In genomic region chr9:120149222-120149828, GRCm38 (mm10) we compare ENCODE assay signal across 18 mouse cellular contexts. TPM values are rescaled to one million over a fixed set of nuclear protein-coding genes. Genes with fewer than 3 reads are reported as not detected.
DNase-seq lines count a peak whose midpoint lies in the region; ATAC-seq and TF ChIP-seq lines count a peak whose summit lies in the region.
"Had no signal": no experiment of that assay in that cellular context is flagged by ENCODE, and none has a peak within 500 bp of the region (broad histone marks: within the 10 kb centered on the region; RNA-seq: fewer than 3 reads in every experiment).

Gene Mobp (plus strand): TSS chr9:120149707.

- 0 out of 2 replicates have a peak within 1 kb of the TSS, but pooled peaks have one; percentile 17 for H3K4me3 ChIP-seq in cortical plate, adult 2 months (ENCODE audit: insufficient read depth, low read length)
- no peak within 1 kb of the TSS for H3K4me3 ChIP-seq in hindbrain, embryonic 16.5 days (ENCODE audit: low read length)
- no peak within 1 kb of the TSS for H3K4me3 ChIP-seq in gastrocnemius, adult 2 months
- H3K4me3 ChIP-seq: embryonic facial prominence, embryonic 12.5 days; hindbrain, embryonic 15.5 days; kidney, embryonic 15.5 days; limb, embryonic 15.5 days had no signal

- TF ChIP-seq CTCF in cortical plate, adult 2 months (IDR thresholded peaks at IDR 0.05; ENCODE audit: extremely low read depth, insufficient read depth, low read length): no peak
- TF ChIP-seq CTCF in gastrocnemius, adult 2 months (IDR thresholded peaks at IDR 0.05): no peak

- no peak for DNase-seq in frontal cortex, postnatal 14 days (ENCODE audit: low spot score in 2 of 2)
- peak; percentile 92 for DNase-seq in ES-CJ7 (ENCODE audit: low read depth, low spot score)
- no peak for DNase-seq in left cerebral cortex, adult 8-10 months (ENCODE audit: low spot score in 2 of 2)
- DNase-seq in urinary bladder, postnatal 25 days (ENCODE audit: low spot score): no peak
- no peak for DNase-seq in gastrocnemius, adult 2 months
- DNase-seq: cerebellum, adult 18-20 months had no signal

- intact Hi-C loops in gastrocnemius, adult 2 months (cut with DNase I): no loop called here

- no peak within 1 kb of the TSS for H3K4me2 ChIP-seq in hindbrain, embryonic 16.5 days (ENCODE audit: low read length)
- H3K4me2 ChIP-seq: embryonic facial prominence, embryonic 12.5 days; hindbrain, embryonic 15.5 days; kidney, embryonic 15.5 days; limb, embryonic 15.5 days had no signal

- peak; percentile 48; the same call in 1 of the 2 replicates for TF ChIP-seq POLR2A in cortical plate, adult 2 months (IDR thresholded peaks at IDR 0.05; ENCODE audit: extremely low read depth, insufficient read depth, low read length)

- H3K27ac ChIP-seq in cortical plate, adult 2 months (ENCODE audit: insufficient read depth, low read length): peak within 1 kb of the TSS; percentile 69
- H3K27ac ChIP-seq in hindbrain, embryonic 16.5 days (ENCODE audit: low read depth, low read length): no peak within 1 kb of the TSS
- no peak within 1 kb of the TSS for H3K27ac ChIP-seq in gastrocnemius, adult 2 months
- H3K27ac ChIP-seq: embryonic facial prominence, embryonic 12.5 days; hindbrain, embryonic 15.5 days; kidney, embryonic 15.5 days; limb, embryonic 15.5 days had no signal

- ATAC-seq in frontal cortex, adult (ENCODE audit: low TSS enrichment): peak; percentile 50; the same call in 1 of the 2 replicates
- ATAC-seq in hindbrain, embryonic 16.5 days: no peak
- ATAC-seq: forebrain, embryonic 14.5 days had no signal

- H3K27me3 ChIP-seq in hindbrain, embryonic 16.5 days (replicated peaks; ENCODE audit: control insufficient read depth, insufficient read depth, low read length): no peaks in the 10 kb centered on the region
- H3K27me3 ChIP-seq: embryonic facial prominence, embryonic 12.5 days; hindbrain, embryonic 15.5 days; kidney, embryonic 15.5 days; limb, embryonic 15.5 days had no signal

- no peaks in the 10 kb centered on the region for H3K36me3 ChIP-seq in hindbrain, embryonic 16.5 days (ENCODE audit: control insufficient read depth, insufficient read depth, low read length)
- H3K36me3 ChIP-seq: embryonic facial prominence, embryonic 12.5 days; hindbrain, embryonic 15.5 days; kidney, embryonic 15.5 days; limb, embryonic 15.5 days had no signal

- no peaks in the 10 kb centered on the region for H3K4me1 ChIP-seq in cortical plate, adult 2 months (ENCODE audit: control insufficient read depth, insufficient read depth, low read length)
- no peaks in the 10 kb centered on the region for H3K4me1 ChIP-seq in hindbrain, embryonic 16.5 days (ENCODE audit: control insufficient read depth, insufficient read depth, low read depth, low read length)
- H3K4me1 ChIP-seq: embryonic facial prominence, embryonic 12.5 days; hindbrain, embryonic 15.5 days; kidney, embryonic 15.5 days; limb, embryonic 15.5 days had no signal

- H3K9me3 ChIP-seq in hindbrain, embryonic 16.5 days (ENCODE audit: control insufficient read depth, low read length): no peaks in the 10 kb centered on the region
- H3K9me3 ChIP-seq: embryonic facial prominence, embryonic 12.5 days; hindbrain, embryonic 15.5 days; kidney, embryonic 15.5 days; limb, embryonic 15.5 days had no signal

- 33% methylated on average over 11 of the region's 11 CpGs for WGBS in hindbrain, embryonic 16.5 days

- H3K9ac ChIP-seq in hindbrain, embryonic 16.5 days (ENCODE audit: low read depth, low read length): no peak within 1 kb of the TSS
- H3K9ac ChIP-seq: embryonic facial prominence, embryonic 12.5 days; hindbrain, embryonic 15.5 days; kidney, embryonic 15.5 days; limb, embryonic 15.5 days had no signal

RNA-seq across cellular contexts. Expression of gene Mobp, which starts in this region (rescaled TPM):
- 1,050 and 1,403 TPM in 2 replicates for polyA plus RNA-seq in cortical plate, adult 2 months (2012; rRNA removed)
- total RNA-seq in left cerebral cortex, adult 8-10 months (2022): 100 to 1,000 TPM; 408 to 480 (median 458) TPM
- 0.20 and 0.21 TPM in 2 replicates for polyA plus RNA-seq in hindbrain, embryonic 16.5 days (2015; fragmentation: Nextera tagmentation; extraction: Ambion mirVana)
- total RNA-seq in gastrocnemius, adult 2 months (2021): not detected
- total RNA-seq: adrenal gland, postnatal 4 days; megakaryocyte-erythroid progenitor cell, adult 5-6 weeks had no signal
- polyA plus RNA-seq: kidney, embryonic 15.5 days; lung, embryonic 16.5 days; small intestine, adult 2 months had no signal

Comparison
In these comparisons a context has a peak if more than half of its experiments do, and no peak if none do; other contexts are left out.
1. RNA of gene Mobp (total RNA-seq): 408 to 480 TPM in left cerebral cortex, adult 8-10 months; not detected in gastrocnemius, adult 2 months; every median in the first group is over 100 times any median in the second.
2. RNA of gene Mobp (polyA plus RNA-seq): 1,050 to 1,403 TPM in cortical plate, adult 2 months; 0.20 to 0.21 TPM in hindbrain, embryonic 16.5 days; every median in the first group is over 100 times any median in the second.